Mouse (Mus musculus) R1 (cell line): ENCODE data around the gene Capn9.
A peak's percentile ranks its signal among the peaks of the same experiment; 100 is the strongest.

Experiments used
- DNase-seq: peaks from one replicate; pipeline ENCODE4 v3.0.0-alpha.2; 2018; ENCODE audit warnings: low read depth, low spot score

Capn9 gene

DNA sequence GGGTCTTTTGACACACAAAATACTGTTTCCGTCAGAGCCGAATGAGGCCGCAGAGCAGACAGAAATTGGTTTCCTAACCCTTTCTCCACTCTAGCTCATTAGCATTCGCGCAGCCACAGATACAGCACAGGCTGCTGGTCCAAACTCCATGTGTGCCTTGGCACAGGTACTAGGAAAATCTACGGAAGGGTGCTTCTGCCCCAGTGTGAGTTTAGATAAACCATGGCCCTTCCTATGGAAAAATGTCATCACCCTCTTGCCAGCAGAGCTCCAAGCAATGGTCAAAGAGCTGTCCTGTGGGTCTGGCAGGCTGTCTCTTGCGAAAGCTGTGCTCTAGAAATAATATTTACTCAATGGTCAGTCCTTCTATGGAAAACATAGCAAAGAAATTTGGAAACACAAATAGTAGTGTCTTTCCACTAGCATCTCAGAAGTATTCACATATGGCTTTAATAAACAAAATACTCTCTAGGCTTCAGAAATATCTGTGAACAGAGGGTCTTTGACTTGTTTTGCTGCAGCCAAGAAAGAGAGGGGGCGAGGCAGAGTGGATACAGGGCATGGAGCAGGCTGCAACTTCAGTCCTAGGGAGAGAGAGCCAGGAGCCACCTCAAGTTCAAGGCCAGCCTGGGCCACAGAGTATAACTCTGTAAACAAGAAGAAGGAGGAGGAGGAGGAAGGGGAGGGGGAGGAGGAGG lies 4.0 kb upstream of the Capn9 start:
- DNase-seq = no peak

DNA sequence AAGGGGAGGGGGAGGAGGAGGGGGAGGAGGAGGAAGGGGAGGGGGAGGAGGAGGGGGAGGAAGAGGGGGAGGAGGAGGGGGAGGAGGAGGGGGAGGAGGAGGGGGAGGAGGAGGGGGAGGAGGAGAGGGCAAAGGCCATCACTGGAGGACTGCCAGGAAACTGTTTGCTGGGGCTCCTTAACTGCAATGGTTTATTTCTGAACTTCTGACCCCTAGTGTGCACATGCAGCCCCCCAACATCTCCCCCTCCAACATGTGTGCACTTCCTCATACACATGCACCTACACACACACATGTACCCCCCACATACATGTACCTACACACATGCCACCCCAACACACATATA lies 3.5 kb upstream of the Capn9 start:
- DNase-seq = no peak

DNA sequence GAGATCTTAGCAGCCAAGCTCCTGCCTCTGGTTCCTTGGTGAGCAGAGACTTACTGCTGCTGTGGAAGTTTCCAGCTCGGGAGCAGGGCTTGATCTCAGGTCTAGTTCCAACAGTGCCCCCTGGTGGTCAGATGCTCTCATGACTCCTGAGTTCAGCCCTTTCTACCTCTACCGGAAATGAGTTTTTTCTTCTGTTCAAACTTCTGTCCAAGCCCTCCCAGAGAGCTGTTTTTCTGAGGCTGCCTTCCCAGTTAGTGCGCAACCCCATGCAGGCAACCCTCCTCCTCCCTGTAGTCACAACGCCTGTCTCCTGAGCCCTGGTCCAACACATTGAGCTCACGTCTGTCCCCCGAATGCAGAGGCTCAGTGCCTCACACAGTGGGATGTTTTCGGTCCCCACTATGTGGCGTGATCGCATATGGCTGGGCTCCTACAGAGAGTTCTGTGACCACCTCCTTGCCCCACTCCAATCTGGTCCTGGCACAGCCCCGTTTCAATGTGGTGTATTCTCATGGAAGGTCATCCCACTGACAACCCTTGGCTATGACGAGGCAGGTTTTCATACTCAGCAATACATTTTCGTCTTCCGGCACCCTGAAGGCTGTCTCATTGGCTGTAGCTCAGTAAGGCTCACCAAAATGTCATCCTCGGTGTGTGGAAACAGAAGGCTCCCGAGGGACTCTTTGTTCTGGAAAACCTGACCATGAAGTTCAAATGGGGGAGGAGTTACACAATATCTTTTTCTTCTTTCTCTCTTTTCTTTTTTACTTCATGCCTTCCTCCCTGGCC lies 2.2 kb upstream of the Capn9 start:
- peak; percentile 91 for DNase-seq

DNA sequence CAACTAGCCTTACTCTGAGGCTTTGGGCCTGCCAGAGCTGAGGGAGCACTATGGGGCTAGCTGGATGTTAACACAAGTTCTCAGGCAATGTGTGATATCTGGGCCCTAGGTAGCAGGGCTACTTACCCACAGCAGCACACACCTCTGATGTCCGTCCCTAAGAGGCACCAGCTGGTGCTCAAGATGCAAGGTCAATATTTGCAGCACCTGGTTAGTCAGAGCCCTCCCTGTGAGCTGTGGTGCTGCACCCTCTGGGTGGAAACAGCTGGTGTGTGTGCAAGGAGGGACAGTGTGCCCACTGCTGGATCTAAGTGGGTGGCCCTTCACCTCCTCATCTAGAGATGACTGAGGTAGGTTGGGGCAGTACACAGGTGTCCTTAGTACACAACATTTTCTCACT lies 840 bp downstream of the Capn9 start:
- no peak for DNase-seq

DNA sequence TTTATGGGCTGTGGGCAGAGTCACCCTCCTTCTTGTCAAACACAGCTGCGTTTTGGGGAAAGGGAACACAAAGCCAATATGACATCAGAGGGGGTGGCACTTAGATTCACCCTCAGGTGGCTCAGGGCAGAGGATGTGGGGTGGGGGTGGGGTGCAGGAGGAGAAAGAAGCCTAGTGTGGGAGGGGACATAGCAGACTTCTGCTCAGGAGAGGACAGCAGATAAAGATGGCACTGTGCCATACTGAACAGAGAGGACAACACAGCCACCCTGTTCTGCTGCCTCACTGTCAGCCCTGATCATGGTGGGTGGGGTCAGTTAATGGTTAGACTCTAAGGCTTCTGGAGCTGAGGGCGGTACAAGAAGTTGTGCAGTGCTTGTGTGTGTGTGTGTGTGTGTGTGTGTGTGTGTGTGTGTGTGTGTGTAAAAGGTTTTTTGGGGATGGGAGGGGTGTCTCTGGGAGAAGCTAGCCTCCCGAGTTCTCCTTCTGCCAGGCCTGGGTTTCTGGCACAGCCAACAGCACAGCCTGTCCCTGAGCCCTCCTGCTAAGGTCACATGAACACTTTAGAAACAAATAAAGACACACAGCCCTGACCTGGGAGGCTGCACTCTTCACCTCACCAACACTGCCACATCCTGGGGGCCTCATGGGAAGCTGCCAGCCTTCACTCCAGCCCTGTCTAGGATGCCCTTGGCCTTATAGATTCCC lies 10.0 kb downstream of the Capn9 start:
- no peak for DNase-seq

DNA sequence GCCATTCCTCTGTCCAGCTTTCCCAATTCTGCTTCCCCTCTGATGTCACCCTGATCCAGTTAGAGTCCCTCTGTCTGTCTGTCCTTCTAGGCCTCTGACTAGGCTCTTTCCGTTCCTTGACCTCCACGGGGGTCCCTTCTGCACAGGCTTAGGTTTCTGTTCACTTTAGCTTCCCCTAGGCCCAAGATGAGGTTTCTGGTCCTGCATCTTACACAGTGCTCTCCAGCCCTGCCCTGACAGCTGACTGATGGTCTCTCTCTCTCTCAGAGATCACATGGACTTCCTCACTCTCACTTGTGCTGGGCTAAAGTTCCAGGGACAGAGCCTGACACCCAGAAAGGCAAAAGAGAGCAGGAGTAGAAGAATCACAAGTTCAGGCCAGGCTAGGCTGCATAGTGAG lies 10.6 kb downstream of the Capn9 start:
- no peak for DNase-seq

DNA sequence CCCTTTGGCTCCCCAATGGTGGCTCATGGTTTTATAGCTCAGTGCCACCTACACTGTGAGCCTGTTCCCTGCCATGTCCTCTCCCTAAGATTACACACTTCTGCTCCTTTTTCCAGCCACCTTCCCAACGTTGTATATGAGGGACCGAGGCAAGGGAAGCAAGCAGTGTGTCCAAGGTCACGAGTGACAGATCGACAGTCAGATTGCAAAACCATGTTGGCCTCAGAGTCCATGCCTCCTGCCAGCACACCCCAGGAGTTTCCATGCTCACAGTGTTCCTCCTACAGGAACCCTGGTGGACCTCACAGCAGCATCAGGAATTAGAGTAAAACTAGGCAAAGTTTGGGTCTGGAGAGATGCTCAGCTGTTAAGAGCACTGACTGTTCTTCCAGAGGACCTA lies 13.5 kb downstream of the Capn9 start:
- no peak for DNase-seq

DNA sequence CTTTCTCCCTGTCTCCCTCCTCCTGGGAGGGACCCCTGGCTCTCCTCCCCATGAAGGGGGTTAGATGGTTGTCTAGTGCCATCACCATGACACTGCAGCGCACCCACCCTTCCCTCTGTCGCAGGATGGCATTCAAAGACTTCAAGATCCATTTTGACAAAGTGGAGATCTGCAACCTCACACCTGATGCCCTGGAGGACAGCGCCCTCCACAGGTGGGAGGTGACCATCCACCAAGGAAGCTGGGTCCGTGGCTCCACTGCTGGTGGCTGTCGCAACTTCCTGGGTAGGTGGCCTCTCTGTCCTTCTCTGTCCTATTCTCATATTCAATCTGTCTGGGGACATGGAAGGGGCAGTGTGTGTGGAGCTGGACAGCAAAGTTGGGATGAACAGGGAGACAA lies 28.2 kb downstream of the Capn9 start:
- DNase-seq = no peak

DNA sequence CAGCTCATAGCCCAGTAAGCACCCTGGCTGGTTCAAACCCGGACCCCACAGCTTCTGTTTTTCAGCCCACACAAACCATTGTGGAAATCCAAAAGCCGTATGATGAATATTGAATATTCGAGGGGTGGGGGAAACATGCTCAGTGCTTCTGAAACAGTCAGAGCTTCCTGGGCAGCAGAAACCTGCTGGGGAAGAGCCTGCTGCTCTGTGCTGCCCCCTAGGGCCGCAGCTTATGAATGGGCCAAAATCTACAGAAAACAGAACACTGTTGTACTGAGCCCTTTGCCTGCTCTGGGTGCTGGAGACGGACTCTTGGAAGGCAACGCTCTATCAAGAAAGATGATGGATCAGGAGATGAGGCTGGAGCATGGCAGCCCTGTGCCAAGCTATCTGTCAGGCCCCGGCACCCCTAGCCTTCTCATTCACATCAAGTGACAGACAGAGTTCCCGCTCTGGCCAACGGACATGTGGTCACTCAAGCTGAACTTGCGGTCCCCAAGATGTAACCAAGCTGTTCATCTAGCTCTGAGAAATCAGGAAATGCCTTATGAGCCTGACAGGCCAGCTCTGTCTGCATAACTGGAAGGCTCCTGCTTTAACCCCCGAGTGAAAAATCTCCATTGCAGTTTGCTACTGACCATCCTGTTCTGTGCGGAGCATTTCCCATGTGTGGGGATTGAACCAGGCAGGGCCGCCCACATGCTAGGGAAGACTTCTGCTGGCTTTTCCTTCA lies 32.5 kb downstream of the Capn9 start:
- peak; percentile 58 for DNase-seq

DNA sequence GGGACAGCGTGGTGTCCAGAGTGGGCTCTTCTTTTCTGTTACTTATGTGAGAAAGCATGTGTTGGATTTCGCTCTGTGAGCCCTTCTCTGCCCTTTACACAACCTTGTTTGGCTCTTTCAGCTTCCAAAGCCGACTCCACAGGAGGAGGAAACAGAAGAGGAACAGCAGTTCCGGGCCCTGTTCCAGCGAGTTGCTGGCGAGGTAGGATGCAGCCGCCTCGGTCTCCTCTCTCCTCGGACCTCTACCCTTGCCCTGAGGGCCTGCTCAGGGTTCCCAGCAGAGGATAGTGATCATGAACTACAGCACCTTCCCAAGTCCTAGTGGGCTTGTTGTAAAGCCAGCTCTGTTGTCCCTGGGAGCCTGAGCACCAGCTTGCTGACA lies 33.1 kb downstream of the Capn9 start:
- no peak for DNase-seq

DNA sequence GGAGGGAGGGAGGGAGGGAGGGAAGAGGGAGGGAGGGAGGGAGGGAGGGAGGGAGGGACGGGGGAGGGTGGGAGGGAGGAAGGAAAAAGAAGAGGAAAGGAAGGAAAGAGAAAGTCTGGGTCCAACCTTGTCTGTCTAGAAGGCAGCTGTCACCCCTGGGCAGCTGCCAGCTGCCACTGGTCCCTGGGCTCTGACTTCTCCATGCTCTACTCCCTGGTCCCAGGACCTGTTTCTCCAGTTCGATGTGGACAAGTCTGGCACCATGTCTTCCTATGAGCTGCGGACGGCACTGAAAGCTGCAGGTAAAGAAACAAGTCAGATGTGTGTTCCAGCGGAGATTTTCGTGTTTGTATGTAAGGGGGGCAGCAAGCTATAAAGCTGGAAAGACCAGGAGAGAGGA lies 38.4 kb downstream of the Capn9 start:
- DNase-seq = no peak

DNA sequence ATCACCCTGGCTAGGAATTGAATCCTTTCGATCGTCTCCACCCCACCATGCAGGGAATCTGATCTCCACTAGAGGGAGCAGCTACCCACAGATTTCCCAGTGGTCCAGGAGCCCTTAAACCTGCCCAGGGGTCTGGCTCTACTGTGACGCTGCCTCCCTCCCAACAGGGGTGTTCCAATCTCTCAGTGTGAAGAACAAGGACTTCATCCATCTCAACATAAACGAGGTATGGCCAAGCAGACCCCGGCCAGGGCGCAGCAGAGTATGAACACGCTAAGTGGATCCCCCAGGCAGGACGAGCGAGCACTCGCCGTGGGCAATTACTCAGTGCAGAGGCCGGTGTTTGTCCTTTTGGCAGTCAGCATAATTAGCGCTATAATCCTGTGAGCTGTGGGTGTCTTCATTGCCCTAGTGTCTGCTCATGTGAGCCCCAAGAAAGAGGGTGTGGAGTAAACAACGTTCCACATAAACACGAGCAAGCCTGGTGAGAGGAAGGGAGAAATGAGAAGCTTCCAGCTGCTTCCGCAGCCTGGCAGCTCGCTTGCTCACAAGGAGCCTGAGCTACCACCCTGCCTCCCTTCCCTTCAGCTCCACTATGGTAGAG lies 41.5 kb downstream of the Capn9 start:
- DNase-seq = peak; percentile 71

DNA sequence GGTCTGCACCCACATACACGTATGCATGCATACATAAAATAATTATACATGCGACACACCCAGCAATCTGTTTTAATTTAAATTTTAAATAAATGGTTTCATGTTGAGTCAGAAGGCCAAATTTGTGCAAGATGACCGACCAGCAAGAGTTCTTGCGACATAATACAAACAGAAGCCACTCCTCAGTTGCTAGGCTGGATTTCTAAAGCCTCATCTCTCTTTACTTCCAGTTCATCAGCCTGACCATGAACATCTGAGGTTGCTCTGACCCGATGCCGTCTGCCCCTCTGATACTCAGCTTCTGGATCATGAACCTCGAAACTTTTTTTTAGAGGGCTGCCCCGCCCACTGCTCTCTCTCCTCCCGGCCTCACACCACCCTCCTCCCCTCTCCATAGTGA lies 42.3 kb downstream of the Capn9 start:
- DNase-seq = no peak

DNA sequence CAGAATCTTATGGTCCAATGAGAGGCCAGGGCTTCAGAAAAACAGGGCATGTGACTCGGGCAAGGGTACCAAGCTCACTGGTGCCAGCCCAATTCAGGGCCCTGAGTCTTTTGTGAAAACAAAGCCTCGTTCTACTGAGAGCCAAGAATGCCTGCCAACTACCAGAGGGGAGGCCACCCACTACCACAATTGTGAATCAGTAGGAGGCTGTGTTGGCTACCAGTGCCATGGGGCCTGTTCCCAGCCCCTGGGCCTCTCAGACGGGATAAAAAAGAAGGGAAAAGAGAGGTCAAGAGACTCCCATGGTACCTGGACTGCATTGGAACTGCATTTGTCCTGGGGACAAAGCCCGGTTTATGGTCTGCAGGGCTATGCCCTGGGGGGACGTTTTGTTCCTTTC lies 45.3 kb downstream of the Capn9 start:
- no peak for DNase-seq

DNA sequence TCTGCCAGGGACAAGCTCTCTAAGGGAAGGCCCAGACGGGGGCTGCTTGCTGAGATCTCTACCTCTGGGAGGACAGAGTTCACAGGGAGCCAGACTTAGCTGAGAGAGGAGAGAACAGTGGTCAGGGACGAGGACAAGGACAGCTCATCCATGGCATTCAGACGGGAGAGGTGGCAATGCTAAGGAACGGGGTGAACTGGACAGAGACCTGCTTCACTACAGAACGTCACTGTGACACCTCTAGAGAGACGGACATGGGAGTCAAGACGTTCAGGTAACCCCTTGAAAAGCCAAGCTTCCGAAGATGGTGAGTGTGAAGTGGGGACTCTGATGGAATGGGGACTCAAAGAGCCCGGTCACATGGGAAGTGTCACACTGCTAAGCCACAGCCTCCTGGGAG lies 50.3 kb downstream of the Capn9 start:
- DNase-seq = no peak

DNA sequence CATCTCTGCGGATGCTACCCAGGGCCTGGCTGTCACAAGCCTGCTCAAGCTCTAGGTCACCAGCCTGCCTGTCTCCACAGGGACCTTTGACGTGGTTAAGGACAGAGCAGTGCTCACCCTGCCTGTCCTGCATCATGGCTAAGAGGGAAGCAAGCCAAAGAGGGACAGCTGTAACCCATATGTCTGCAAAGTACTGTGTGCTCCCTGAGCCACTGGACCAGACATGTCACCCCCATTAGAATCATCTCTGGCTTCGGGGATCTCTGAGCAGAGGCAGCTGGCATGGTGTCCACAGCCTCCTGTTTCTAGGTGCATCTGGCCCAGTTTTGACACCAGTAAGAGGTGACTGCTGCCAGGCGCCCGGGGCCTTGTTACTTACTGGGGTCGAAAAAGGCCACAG lies 54.6 kb downstream of the Capn9 start:
- DNase-seq = no peak

DNA sequence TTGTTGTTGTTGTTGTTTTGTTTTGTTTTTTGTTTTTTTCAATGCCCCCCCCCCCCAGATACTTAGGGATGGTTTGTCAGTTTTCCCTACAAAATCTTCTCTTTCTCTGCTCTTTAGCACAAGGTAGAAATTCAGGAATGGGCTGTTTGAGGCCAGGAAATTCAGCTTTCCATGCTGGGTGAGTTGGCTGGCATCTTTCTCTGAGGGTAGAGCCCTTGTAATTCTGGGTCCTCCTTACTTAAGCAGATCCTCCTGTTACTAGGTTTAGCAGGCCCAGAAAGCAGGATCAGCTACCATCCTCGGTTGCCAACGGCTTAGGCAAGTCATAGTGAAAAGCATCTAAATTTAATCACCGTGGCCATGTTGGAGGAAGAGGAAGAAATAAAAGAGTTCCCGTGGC lies 55.0 kb downstream of the Capn9 start:
- no peak for DNase-seq

DNA sequence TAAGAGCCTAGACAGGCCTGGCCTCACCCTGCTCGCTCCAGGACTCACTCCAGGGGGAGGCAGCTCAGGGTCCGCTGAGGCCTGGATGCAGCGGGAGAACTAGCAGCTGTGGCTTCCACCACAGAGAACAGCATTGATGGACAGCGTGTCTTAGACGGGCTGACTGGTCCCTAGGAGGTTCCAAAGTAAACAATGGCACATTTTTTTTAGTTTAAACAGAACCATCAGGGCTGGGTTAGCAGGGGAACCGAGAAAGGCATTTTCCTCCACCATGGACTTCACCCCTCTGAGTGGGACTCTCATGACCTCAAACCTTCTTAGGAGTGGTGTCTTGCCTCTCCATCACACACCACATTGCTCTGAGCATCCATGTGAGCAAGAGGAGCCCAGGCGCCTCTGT lies 56.1 kb downstream of the Capn9 start:
- no peak for DNase-seq

DNA sequence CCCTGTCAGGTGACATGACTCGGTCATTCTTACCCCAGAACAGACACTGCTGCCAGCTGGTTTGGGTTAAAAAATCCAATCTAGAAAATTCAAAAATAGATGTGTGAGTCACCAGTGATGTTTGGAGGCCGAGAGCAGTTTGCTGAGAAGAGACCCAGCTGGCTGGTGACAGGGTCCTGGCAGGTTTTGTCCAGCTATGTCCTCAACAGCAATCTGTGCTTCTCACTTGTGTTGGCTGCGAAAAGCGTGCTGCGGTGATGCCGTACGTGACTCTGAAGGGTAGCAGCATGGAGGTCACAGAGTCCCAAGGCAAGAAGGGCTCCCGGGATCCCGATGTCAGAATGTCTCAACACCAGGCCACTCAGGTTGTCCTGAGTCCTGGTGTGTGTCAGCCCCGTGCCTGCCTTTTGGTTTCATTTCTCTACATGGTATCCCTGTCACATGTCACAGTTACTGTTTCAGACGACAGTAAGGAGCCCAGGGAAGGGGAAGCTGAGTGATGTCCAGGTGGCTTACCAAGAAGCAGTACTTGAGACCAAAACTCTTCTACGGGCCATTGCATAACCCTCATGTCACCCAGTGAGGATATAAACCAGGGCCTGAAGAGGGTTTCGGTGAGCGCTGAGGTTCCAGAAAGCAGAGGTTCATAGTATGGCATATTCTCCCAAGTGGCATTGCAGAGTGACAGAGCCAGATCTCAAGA lies 57.2 kb downstream of the Capn9 start:
- no peak for DNase-seq

DNA sequence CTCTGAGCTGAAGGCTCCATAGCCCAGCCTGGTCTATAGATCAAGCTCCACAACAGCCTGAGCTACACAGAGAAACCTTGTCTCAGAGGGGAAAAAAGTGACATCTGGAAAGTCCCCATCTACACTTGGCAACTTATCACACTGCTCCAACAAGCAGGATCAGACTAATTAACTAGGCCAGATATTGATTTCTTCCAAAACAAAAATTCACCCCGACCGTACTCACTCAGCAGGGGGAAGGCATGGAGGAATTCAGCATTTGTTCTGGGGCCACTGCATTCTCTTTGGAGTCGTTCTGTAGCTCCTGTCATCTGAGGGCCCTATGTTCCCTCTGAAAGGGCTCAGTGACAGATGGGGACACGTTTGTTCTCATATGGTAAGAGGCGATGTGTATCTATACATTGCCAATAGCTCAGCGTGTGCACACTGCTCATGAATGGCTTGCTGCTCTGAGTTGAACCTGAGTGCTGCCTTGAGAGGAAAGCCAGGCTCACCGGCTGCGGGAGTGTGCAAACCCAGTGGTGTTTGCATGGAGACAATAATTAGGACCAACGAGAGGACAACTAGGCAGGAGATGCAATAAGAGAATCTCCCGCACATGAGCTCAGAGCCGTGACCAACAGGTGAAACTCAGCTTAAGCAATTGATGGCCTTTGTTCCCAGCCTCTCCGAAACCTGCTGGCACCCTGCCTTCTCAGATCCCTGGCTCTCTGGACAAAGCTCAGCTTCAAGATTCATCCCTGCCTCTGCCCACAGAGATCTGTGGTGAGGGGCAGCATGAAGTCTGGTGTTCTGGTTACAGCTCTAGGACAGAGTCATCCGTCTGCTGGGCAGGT lies 58.7 kb downstream of the Capn9 start:
- DNase-seq = no peak

DNA sequence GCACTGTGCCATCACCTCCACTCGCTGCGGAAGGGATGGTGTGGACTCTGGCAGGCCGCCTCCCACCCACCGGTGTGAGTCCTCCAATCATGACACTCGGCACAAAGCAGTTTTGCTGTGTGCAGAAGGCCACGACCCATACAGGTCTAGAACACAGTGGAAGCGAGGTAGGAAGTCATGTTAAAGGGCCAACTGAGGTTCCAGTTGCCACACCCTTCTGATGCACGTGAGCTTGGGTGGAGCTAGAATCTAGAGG lies 59.3 kb downstream of the Capn9 start:
- DNase-seq = no peak
